Mouse (Mus musculus) cortical plate, adult 2 months (tissue): ENCODE results near the gene Sowahb.

Experiments
- CTCF ChIP-seq: fragments of 200-500 bp; IDR thresholded peaks from 2 replicates; pipeline ENCODE4 v1.5.1; 2011; ENCODE audit warnings: mild to moderate bottlenecking, control low read depth, low read length; ENCODE audit not compliant: insufficient read depth; ENCODE audit errors: extremely low read depth
- POLR2A ChIP-seq: fragments of 200-500 bp; IDR thresholded peaks from 2 replicates; pipeline ENCODE4 v1.6.1; 2011; ENCODE audit warnings: mild to moderate bottlenecking, low read length, control low read depth; ENCODE audit not compliant: insufficient read depth; ENCODE audit errors: extremely low read depth

DNA sequence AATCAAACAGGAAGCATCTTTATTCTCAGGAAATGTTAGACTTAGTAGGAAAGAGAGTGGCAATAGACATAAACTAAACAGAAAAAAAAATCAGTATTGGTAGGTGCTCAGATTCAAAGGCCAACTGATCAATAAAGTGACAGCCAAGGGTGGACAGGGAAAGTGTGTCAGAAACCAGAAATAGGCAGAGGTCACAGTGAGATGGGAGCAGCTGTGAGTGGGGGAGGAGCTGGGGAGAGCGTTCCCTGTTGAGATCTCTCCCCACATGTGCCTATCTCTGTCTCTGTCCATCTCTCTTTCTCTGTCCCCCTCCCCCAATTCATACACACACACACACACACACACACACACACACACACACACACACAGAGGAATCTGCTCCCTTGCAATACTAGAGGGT lies 5.1 kb upstream of the Sowahb start:
- TF ChIP-seq CTCF (no peak), POLR2A (no peak)
